Comparison of ENCODE assay signal across 18 mouse cellular contexts in genomic region chr4:84019500-84020255, GRCm38 (mm10).
DNase-seq lines count a peak whose midpoint lies in the region; ATAC-seq and TF ChIP-seq lines count a peak whose summit lies in the region.
"Had no signal": no experiment of that assay in that cellular context is flagged by ENCODE, and none has a peak within 500 bp of the region (broad histone marks: within the 10 kb centered on the region; RNA-seq: fewer than 3 reads in every experiment).

No protein-coding gene starts in this region.

- H3K36me3 ChIP-seq in heart, embryonic 15.5 days, result no peaks in the 10 kb centered on the region
- no peaks in the 10 kb centered on the region for H3K36me3 ChIP-seq in lung, postnatal 0 days (ENCODE audit: insufficient read depth, low read length)
- H3K36me3 ChIP-seq in midbrain, embryonic 13.5 days, result no peaks in the 10 kb centered on the region
- H3K36me3 ChIP-seq: heart, embryonic 10.5 days; hindbrain, embryonic 13.5 days had no signal

- H3K27me3 ChIP-seq in heart, embryonic 15.5 days, result no peaks in the 10 kb centered on the region
- H3K27me3 ChIP-seq in lung, postnatal 0 days (replicated peaks; ENCODE audit: insufficient read depth, low read length), result no peaks in the 10 kb centered on the region
- H3K27me3 ChIP-seq in midbrain, embryonic 13.5 days, result 0 out of 2 replicates have a peak, but pooled peaks cover 6% of the 10 kb centered on the region

- no peak for TF ChIP-seq CTCF in lung, postnatal 0 days (IDR thresholded peaks at IDR 0.05)

- no peak for TF ChIP-seq EP300 in lung, postnatal 0 days (IDR thresholded peaks at IDR 0.05)

- WGBS in heart, embryonic 15.5 days, result 58% methylated on average over 14 of the region's 14 CpGs
- 57% methylated on average over 14 of the region's 14 CpGs for WGBS in lung, postnatal 0 days
- WGBS in midbrain, embryonic 13.5 days, result 82% methylated on average over 14 of the region's 14 CpGs

- peak overlapping the region; percentile 54; the same call in 1 of the 2 replicates for H3K27ac ChIP-seq in heart, embryonic 15.5 days
- H3K27ac ChIP-seq in lung, postnatal 0 days (ENCODE audit: low read length), result no peak overlapping the region
- H3K27ac ChIP-seq in midbrain, embryonic 13.5 days, result no peak overlapping the region
- H3K27ac ChIP-seq: hindbrain, embryonic 13.5 days; macrophage had no signal

- no peak overlapping the region for H3K4me2 ChIP-seq in heart, embryonic 15.5 days
- H3K4me2 ChIP-seq in lung, postnatal 0 days (replicated peaks; ENCODE audit: low read depth, low read length), result no peak overlapping the region
- no peak overlapping the region for H3K4me2 ChIP-seq in midbrain, embryonic 13.5 days (replicated peaks)
- H3K4me2 ChIP-seq: hindbrain, embryonic 13.5 days had no signal

- H3K9me3 ChIP-seq in heart, embryonic 15.5 days (replicated peaks), result no peaks in the 10 kb centered on the region
- H3K9me3 ChIP-seq in lung, postnatal 0 days (ENCODE audit: low read length), result no peaks in the 10 kb centered on the region
- no peaks in the 10 kb centered on the region for H3K9me3 ChIP-seq in midbrain, embryonic 13.5 days
- H3K9me3 ChIP-seq: heart, embryonic 10.5 days; hindbrain, embryonic 13.5 days had no signal

- DNase-seq in heart, postnatal 14 days, result no peak
- peak; percentile 24 to 43 for DNase-seq in lung, postnatal 4 days
- DNase-seq in lung, postnatal 0 days (ENCODE audit: low spot score), result no peak
- DNase-seq in kidney, postnatal 14 days, result peak; percentile 14
- DNase-seq in thymus, adult 18-20 months, result no peak
- DNase-seq in urinary bladder, postnatal 14 days (ENCODE audit: low spot score), result no peak
- DNase-seq: adrenal gland, adult 2 months; B cell, adult 2 months; cerebellum, adult 9-11 months; embryo, embryonic 11 days; liver; midbrain, embryonic 14.5 days; thymus, postnatal 25 days had no signal

- H3K4me3 ChIP-seq in heart, embryonic 15.5 days, result no peak overlapping the region
- H3K4me3 ChIP-seq in lung, postnatal 0 days (ENCODE audit: low read depth, low read length), result no peak overlapping the region
- H3K4me3 ChIP-seq in midbrain, embryonic 13.5 days (replicated peaks), result no peak overlapping the region
- H3K4me3 ChIP-seq: heart, embryonic 10.5 days; hindbrain, embryonic 13.5 days had no signal

- ATAC-seq in heart, embryonic 15.5 days (replicated peaks; ENCODE audit: insufficient number of reproducible peaks, insufficient read depth, low FRiP score, low read depth), result no peak
- ATAC-seq in lung, postnatal 0 days, result no peak
- no peak for ATAC-seq in midbrain, embryonic 13.5 days

- peaks cover 45% of the 10 kb centered on the region for H3K4me1 ChIP-seq in heart, embryonic 15.5 days (replicated peaks)
- H3K4me1 ChIP-seq in lung, postnatal 0 days (ENCODE audit: insufficient read depth, low read depth, low read length), result no peaks in the 10 kb centered on the region
- H3K4me1 ChIP-seq in midbrain, embryonic 13.5 days (replicated peaks), result no peaks in the 10 kb centered on the region
- H3K4me1 ChIP-seq: hindbrain, embryonic 13.5 days had no signal

- no peak overlapping the region for H3K9ac ChIP-seq in heart, embryonic 15.5 days
- no peak overlapping the region for H3K9ac ChIP-seq in lung, postnatal 0 days (replicated peaks; ENCODE audit: low read depth)
- no peak overlapping the region for H3K9ac ChIP-seq in midbrain, embryonic 13.5 days (replicated peaks)
- H3K9ac ChIP-seq: hindbrain, embryonic 13.5 days had no signal

- intact Hi-C loops in heart, postnatal 14 days (cut with DNase I), result loop anchor here (10.0 kb wide), 1 partner anchor 225 kb away; no protein-coding TSS in a partner anchor

Comparison
In these comparisons a context has a peak if more than half of its experiments do, and no peak if none do; other contexts are left out.
1. DNase-seq: peak in lung, postnatal 4 days (2 of 2) and kidney, postnatal 14 days (single experiment); none in heart, postnatal 14 days (0 of 2), lung, postnatal 0 days (single experiment), thymus, adult 18-20 months (0 of 2) and urinary bladder, postnatal 14 days (single experiment).